Mouse (Mus musculus) adrenal gland, adult 10 weeks (tissue): ENCODE results near the gene Dcun1d2. TPM values are rescaled to one million over a fixed set of nuclear protein-coding genes. Genes with fewer than 3 reads are reported as not detected.

ENCODE experiments used
- polyA plus RNA-seq: library from polyadenylated mRNA; stranded (reverse); fragments of 350-450 nt; fragmentation: Illumina TruSeq; extraction: RNeasy Lipid Tissue Mini Kit (QIAGEN cat#74804); gene quantifications from one replicate; pipeline ENCODE4 v1.2.3, GENCODE M21; 2014; ENCODE audit warnings: low read depth, low replicate concordance

The Dcun1d2 gene
- 24.9 TPM for polyA plus RNA-seq

DNA sequence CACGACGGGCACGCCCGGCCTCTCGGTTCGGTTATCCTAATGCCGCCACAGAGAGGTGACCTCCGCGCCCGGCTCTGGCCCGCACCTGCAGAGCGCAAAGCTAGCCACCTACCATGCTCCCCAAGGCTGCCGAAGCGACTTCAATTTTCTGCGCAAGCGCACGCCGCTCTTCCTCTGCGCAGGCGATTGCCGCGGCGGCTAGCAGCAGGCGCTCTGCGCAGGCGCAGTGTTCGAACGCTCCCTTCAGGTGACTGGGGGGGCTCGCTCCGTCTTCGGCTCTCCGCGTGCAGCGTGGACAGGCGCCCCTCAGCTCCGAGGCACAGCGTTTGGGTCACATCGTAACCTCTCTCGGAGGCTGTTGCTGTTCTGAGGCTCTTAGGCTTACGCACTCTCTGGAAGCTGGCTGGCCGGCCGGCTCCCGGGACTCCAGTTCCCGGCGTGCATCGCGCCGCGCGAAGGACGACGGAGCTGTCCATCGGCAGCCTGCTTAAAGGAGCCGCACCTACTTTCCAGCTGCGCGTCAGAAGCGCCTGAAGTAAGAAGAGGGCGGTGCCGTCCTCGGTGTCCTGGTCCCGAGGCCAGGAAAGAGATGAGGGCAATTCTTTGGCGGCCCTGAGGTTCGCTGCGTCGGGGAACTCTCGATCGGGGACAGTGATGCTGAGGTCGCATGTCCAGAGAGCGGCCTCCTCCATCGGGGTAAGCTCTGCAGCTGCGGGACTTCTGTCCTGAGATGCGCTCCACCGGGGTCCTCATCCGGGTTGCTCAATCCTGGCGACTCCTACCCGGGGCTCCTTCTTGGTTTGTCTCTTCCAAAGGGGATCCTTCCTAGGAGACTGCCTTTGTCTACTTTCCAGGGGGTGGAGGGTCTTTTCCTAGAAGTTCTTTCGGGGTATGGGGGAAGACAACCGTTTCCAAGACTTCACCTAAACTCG lies at the start of gene Dcun1d2, which contains the start of gene Tmco3:
Gene Dcun1d2, minus strand, starts transcription at position 440 of the 932 bp plus-strand sequence.
Gene Tmco3, plus strand, starts transcription at position 499 of the 932 bp plus-strand sequence.

DNA sequence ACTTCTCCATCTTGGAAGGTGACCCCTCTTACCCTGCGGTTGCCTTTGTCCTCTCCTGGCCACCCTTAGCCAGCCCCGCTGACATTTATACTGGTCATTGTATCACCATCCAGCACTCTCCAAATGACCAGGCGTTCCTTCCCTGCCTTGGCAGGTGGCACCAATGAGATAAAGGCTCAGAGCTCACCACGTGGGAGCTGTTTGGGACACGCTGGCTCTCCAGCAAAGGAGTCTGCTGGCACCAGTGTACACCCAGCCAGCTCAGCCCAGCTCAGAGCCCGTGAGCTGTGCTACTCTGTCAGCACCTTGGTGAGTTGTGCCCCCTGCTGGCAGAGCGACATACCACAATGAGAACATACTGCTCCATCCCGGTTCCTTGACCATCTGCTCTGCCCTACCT lies 33.9 kb downstream of the Dcun1d2 start, which contains the start of gene Adprhl1:
Gene Adprhl1, minus strand, starts transcription at position 144 of the 400 bp plus-strand sequence.

Other genes starting within 250 kb of the Dcun1d2 start
- not detected for gene Proz, start 227.2 kb downstream of the Dcun1d2 start, polyA plus RNA-seq
- gene Pcid2, start 182.7 kb downstream of the Dcun1d2 start, polyA plus RNA-seq, result 15.9 TPM
- 242 TPM for gene Cul4a, start 182.5 kb downstream of the Dcun1d2 start, polyA plus RNA-seq
- gene Lamp1, start 129.0 kb downstream of the Dcun1d2 start, polyA plus RNA-seq, result 580 TPM
- gene Grtp1, start 87.5 kb downstream of the Dcun1d2 start, polyA plus RNA-seq, result 7.3 TPM
- not detected for gene Adprhl1, start 34.0 kb downstream of the Dcun1d2 start, polyA plus RNA-seq
- 20.1 TPM for gene Tmco3, start 59 bp upstream of the Dcun1d2 start, polyA plus RNA-seq
- gene Tfdp1, start 50.6 kb upstream of the Dcun1d2 start, polyA plus RNA-seq, result 30.7 TPM
- not detected for gene Atp4b, start 108.7 kb upstream of the Dcun1d2 start, polyA plus RNA-seq
- not detected for gene Grk1, start 117.0 kb upstream of the Dcun1d2 start, polyA plus RNA-seq
- gene Tmem255b, start 147.1 kb upstream of the Dcun1d2 start, polyA plus RNA-seq, result not detected
- gene Gas6, start 206.4 kb upstream of the Dcun1d2 start, polyA plus RNA-seq, result 10.6 TPM